Mouse (Mus musculus) stomach, embryonic 16.5 days (tissue): ENCODE measurements around the gene Gsg1l. TPM values are rescaled to one million over a fixed set of nuclear protein-coding genes. Genes with fewer than 3 reads are reported as not detected.

Experiments
- ATAC-seq: fragments of 200-750 bp; cut with Nextera tagmentation; 2 replicates; pipeline ENCODE4 v1.8.0; 2017; ENCODE audit warnings: moderate number of reproducible peaks, moderate TSS enrichment; ENCODE audit not compliant: insufficient read depth, low FRiP score
- H3K27ac ChIP-seq: fragments of 300-500 bp; sonication (generic); 2 replicates; pipeline ENCODE4 v1.5.1; 2014; ENCODE audit warnings: low read length
- H3K27me3 ChIP-seq: fragments of 300-500 bp; sonication (generic); 2 replicates; pipeline ENCODE4 v1.6.1; 2014; ENCODE audit warnings: low read length, control low read depth, mixed read lengths; ENCODE audit not compliant: control insufficient read depth, insufficient read depth
- H3K36me3 ChIP-seq: fragments of 300-500 bp; sonication (generic); 2 replicates; pipeline ENCODE4 v1.6.1; 2014; ENCODE audit warnings: low read length; ENCODE audit not compliant: control insufficient read depth, insufficient read depth
- H3K4me1 ChIP-seq: fragments of 300-500 bp; sonication (generic); 2 replicates; pipeline ENCODE4 v1.6.1; 2014; ENCODE audit warnings: low read length, control low read depth, mixed read lengths; ENCODE audit not compliant: control insufficient read depth, insufficient read depth
- H3K4me2 ChIP-seq: fragments of 300-500 bp; sonication (generic); 2 replicates; pipeline ENCODE4 v1.6.1; 2014; ENCODE audit warnings: low read depth, low read length, mixed read lengths
- H3K4me3 ChIP-seq: fragments of 300-500 bp; sonication (generic); replicated peaks from 2 replicates; pipeline ENCODE4 v1.5.1; 2014; ENCODE audit warnings: mild to moderate bottlenecking, low read length
- H3K9ac ChIP-seq: fragments of 300-500 bp; sonication (generic); 2 replicates; pipeline ENCODE4 v1.6.1; 2014; ENCODE audit warnings: low read length
- H3K9me3 ChIP-seq: fragments of 300-500 bp; sonication (generic); replicated peaks from 2 replicates; pipeline ENCODE4 v1.6.1; 2016; ENCODE audit warnings: low read length, control low read depth; ENCODE audit not compliant: control insufficient read depth
- WGBS: fragments of 180-500 bp; shearing (Covaris S2); extraction: QIAGEN DNeasy Blood & Tissue Kit; methylation state at CpG from one replicate; pipeline ENCODE4 v1.1.7; 2014; 5-methylcytosine and 5-hydroxymethylcytosine counted together
- polyA plus RNA-seq: library from polyadenylated mRNA; unstranded; fragments of >200 nt; fragmentation: Nextera tagmentation; extraction: Ambion mirVana; gene quantifications from 2 replicates; pipeline ENCODE4 v1.2.1, GENCODE M21; 2015

Gsg1l gene
- polyA plus RNA-seq, 1 experiment from 2014 or later: 0.77 TPM

DNA sequence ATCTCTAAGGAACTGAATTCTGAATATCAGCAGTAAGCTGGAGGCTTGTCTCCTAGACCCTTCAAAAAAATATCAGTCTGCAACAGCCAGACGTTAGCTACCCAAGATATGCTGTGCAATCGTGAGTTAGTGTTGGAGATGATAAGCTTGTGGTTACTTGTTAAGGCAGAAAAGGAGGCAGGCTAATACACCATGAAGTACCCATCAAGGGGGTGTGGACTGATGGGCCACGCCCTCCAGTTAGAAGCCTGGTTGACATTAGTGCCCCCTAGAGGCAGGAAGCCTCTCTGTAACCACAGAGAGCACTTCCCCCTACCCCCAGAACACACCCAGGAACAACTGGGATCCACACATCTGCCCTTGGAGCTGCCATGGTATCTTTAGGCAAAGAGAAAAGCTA, 39.9 kb downstream of the Gsg1l start:
- Histone ChIP-seq H3K9me3 (no peaks in the 10 kb centered on the region), H3K27me3 (0 out of 2 replicates have a peak, but pooled peaks cover 3% of the 10 kb centered on the region), H3K4me3 (no peak overlapping the region), H3K4me2 (no peak overlapping the region), H3K9ac (no peak overlapping the region), H3K36me3 (no peaks in the 10 kb centered on the region), H3K27ac (no peak overlapping the region), H3K4me1 (peaks cover 20% of the 10 kb centered on the region)
- ATAC-seq: no peak; the same call in 1 of the 2 replicates
- WGBS: 47% methylated on average over 3 of the region's 3 CpGs

DNA sequence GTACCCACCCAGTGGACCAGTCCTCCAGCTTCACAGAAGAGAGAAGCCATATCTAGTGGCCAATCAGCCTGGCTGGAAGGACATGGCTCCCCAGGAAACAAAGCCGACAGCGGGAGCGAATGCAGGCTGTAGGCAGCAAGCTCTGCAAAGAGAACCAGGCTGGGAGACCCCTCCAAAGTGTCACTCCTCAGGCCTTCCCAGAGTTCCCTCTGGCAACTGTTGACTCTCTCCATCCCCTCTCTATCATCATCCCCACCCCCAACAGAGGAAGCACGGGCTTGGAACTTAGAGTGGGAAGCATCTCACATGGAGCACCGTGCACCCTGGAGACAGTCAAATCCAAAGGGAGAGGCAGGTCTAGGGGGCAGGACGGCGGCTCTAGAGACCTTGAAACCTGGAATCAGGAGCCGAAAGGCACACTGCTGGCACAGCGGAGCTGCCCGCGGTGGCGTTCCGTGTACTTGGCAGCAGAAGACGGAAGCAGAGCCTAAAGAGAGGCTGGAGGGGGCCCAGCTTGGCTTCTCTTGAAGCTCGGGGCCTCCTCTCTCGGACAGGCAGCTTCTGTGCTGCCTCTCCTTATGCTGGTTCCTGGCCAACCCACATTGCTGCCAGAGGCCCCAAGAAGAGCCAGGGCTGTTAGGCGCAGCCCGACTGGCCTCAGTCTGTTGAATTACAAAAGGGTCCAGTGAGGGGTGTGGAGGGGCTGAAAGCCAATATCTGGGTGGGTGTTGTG, 41.3 kb downstream of the Gsg1l start:
- Histone ChIP-seq H3K4me2 (no peak overlapping the region), H3K36me3 (no peaks in the 10 kb centered on the region), H3K4me3 (no peak overlapping the region), H3K9ac (no peak overlapping the region), H3K27ac (peak overlapping the region; percentile 58; the same call in 1 of the 2 replicates), H3K27me3 (0 out of 2 replicates have a peak, but pooled peaks cover 3% of the 10 kb centered on the region), H3K9me3 (no peaks in the 10 kb centered on the region), H3K4me1 (peaks cover 20% of the 10 kb centered on the region)
- WGBS: 57% methylated on average over 18 of the region's 18 CpGs
- ATAC-seq: peak; percentile 78; the same call in 1 of the 2 replicates

DNA sequence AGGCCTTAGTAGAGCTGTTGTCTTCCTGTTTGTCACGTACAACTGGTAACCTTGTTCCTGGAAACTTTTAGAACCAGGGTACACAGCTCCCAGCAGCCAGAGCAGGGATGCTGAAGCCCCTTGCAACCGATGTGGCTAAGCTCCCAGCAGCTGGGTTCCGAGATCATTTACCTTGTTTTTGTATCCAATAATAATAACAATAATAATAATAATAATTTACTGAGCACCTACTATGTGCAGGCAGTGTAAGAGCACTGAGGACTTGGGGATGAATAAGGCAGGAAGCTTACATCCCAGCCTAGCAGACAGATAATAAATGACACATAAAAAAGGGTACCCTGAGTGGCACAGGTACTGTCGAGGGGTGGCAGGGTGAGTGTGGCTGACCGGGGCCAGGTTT, 42.4 kb downstream of the Gsg1l start:
- Histone ChIP-seq H3K36me3 (no peaks in the 10 kb centered on the region), H3K4me3 (no peak overlapping the region), H3K4me2 (no peak overlapping the region), H3K9ac (no peak overlapping the region), H3K9me3 (no peaks in the 10 kb centered on the region), H3K27me3 (no peaks in the 10 kb centered on the region), H3K4me1 (peaks cover 22% of the 10 kb centered on the region), H3K27ac (no peak overlapping the region)
- no peak for ATAC-seq
- WGBS: 89% methylated on average over 5 of the region's 5 CpGs

DNA sequence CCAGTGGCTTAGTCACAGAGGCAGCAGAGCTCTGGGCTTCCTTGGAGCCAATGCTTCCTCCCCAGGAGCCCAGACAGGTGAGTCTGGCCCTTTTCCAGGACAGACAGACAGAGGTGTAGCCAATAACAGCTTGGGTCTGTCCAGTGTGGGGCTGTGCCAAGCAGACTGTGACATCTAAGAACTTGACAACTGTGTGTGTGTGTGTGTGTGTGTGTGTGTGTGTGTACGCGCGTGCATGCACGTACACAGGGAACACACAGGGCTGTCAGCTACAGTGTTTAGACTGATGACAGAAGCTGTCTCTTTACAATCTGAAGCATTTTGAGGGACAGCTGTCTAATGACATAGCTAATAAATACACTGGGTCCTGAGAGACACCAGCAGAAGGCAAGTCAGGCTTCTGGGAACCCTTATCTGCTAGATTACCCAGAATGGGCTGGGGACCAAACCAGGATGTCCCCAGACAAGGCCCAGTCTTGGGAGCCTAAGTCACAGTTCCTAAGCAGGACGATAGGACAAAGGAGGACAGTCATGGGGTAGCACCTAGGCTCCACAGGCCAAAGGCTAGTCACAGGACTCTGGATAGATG, 42.9 kb downstream of the Gsg1l start:
- peak overlapping the region; percentile 23; the same call in 1 of the 2 replicates for H3K9ac ChIP-seq
- no peaks in the 10 kb centered on the region for H3K27me3 ChIP-seq
- no peak for ATAC-seq
- 0 out of 2 replicates have a peak overlapping the region, but pooled peaks have one; percentile 25 for H3K4me2 ChIP-seq
- H3K9me3 ChIP-seq: no peaks in the 10 kb centered on the region
- peak overlapping the region; percentile 77 for H3K27ac ChIP-seq
- no peak overlapping the region for H3K4me3 ChIP-seq
- 79% methylated on average over 5 of the region's 5 CpGs for WGBS
- H3K4me1 ChIP-seq: peaks cover 26% of the 10 kb centered on the region
- H3K36me3 ChIP-seq: no peaks in the 10 kb centered on the region

DNA sequence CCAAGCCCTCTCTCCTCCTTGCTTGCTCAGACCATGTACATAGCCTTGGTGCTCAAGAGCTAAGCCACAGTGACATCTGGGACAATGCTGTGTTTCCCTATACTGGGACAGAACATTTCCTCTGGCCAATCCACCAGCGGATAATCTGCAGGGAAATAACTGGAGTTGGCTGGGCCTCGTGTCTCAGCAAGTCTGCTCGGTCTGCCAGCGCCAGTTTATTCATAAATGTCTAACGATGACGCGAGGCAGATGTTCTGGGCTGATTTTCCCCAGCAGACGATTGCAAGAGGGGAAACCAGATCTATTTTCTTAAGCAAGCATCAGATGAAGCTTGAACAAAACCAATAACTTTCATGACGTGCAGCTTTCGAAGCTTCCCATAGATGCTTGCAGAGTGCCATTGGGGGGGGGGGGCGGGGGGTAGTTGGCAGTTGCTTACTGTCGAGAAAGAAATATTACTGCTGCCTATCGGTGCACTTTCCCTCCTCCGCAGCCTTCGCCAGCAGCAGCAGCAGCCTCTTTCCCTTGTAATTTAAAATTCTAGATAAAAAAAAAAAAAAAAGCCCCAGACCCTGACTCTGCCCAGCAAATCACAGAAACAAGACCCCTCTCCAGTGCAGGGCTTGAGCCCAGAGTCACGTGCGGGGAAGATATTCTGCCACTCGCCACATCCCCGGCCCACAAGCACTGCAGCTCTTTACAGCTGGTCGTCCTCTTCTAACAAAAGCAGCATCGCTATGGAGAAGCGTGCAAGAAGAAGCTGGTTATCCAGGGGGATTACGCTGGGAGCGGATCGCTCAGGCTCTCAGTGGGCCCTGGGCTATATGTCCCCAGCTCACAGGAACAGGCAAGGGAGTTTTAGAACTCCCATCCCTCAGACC, 43.6 kb downstream of the Gsg1l start:
- Histone ChIP-seq H3K4me1 (peaks cover 26% of the 10 kb centered on the region), H3K4me2 (peak overlapping the region; percentile 25; the same call in 1 of the 2 replicates), H3K9me3 (no peaks in the 10 kb centered on the region), H3K9ac (peak overlapping the region; percentile 23; the same call in 1 of the 2 replicates), H3K4me3 (no peak overlapping the region), H3K27ac (peak overlapping the region; percentile 77), H3K36me3 (no peaks in the 10 kb centered on the region), H3K27me3 (no peaks in the 10 kb centered on the region)
- no peak for ATAC-seq
- 33% methylated on average over 25 of the region's 25 CpGs for WGBS

DNA sequence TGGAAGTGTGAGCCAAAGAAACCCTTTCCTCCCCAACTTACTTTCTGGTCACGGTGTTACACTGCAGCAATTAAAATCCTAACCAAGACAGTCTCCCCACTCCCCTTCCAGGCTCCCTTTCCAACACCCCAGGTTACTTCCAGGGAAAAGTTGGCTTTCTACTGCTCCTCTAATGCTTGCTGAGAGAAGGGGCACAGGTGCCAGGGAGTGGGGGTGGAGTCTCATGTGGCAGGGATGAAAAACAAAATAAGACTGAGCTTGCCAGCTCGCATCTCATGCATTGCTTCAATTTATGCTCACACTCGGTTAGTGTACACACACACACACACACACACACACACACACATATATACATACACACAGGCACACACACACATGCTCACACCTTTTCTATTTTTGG, 46.9 kb downstream of the Gsg1l start:
- Histone ChIP-seq H3K27me3 (no peaks in the 10 kb centered on the region), H3K4me3 (no peak overlapping the region), H3K4me1 (peaks cover 20% of the 10 kb centered on the region; the same call in 1 of the 2 replicates), H3K36me3 (no peaks in the 10 kb centered on the region), H3K9ac (no peak overlapping the region), H3K9me3 (no peaks in the 10 kb centered on the region), H3K27ac (no peak overlapping the region), H3K4me2 (no peak overlapping the region)
- ATAC-seq: no peak
- WGBS: 53% methylated on average over 3 of the region's 3 CpGs

DNA sequence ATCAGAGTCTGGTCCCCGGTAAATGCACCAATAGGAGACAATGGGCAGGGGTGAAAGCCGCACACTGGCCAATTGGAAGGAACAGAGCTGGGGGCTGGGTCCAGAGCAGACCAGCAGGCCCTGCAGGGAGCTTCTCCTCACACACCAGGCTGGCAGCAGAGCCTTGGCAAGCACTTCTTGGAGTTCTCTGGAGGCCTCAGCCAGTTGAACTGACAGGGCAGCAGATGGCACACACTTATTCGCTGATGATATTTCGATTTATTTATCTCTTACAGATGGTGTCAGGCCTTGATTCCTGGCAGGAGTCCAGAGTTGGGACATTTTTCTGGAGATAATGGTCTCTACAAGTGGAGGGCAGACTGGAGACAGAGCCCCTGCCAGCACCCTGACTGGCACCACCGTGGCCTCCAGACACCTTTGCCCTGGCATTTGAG, 49.4 kb downstream of the Gsg1l start:
- no peaks in the 10 kb centered on the region for H3K9me3 ChIP-seq
- no peak overlapping the region for H3K4me3 ChIP-seq
- 83% methylated on average over 5 of the region's 5 CpGs for WGBS
- no peaks in the 10 kb centered on the region for H3K27me3 ChIP-seq
- no peak for ATAC-seq
- H3K36me3 ChIP-seq: no peaks in the 10 kb centered on the region
- no peak overlapping the region for H3K27ac ChIP-seq
- H3K4me2 ChIP-seq: no peak overlapping the region
- H3K4me1 ChIP-seq: peaks cover 6% of the 10 kb centered on the region; the same call in 1 of the 2 replicates
- H3K9ac ChIP-seq: no peak overlapping the region

DNA sequence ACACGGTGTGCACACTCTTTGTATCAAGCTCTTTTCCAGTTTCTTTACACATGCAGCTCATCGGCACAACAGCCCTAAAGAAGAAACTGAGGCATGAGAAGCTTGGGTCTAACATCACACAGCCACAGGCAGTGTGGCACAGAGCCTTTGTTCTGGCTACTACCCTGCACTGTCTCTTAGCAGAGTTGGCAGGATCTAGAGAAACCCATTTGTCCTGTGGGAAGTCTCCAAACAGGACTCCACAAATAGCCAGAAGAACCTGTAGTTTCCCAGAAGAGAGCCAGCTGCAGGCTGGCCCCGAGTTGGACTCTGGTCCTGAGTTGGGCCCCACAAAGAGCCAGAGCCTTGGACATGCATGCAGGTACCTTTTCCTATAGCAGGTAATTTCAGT, 49.9 kb downstream of the Gsg1l start:
- no peak overlapping the region for H3K27ac ChIP-seq
- 77% methylated on average over 3 of the region's 3 CpGs for WGBS
- H3K4me3 ChIP-seq: no peak overlapping the region
- H3K4me1 ChIP-seq: peaks cover 6% of the 10 kb centered on the region; the same call in 1 of the 2 replicates
- H3K9ac ChIP-seq: no peak overlapping the region
- H3K4me2 ChIP-seq: no peak overlapping the region
- no peak for ATAC-seq
- no peaks in the 10 kb centered on the region for H3K27me3 ChIP-seq
- H3K9me3 ChIP-seq: no peaks in the 10 kb centered on the region
- H3K36me3 ChIP-seq: no peaks in the 10 kb centered on the region
